Mouse (Mus musculus) layer of hippocampus, adult 9-11 months (tissue): ENCODE results near the gene Spdl1.
"Not testable (repeated sequence)": the region's sequence is repeated elsewhere in the genome, so short reads cannot be mapped to it uniquely, and the experiment has no call there.

Source experiments
- DNase-seq: peaks from one replicate; pipeline ENCODE4 v3.0.0; 2022

Gene Spdl1

GRCm38 (mm10) chr11:34798066-34798465 is 35.4 kb downstream of the Spdl1 start:
- DNase-seq = not testable (repeated sequence)

- no peak for DNase-seq
These were observed 37.3 kb downstream of the Spdl1 start for GRCm38 (mm10) chr11:34796097-34796496.

GRCm38 (mm10) chr11:34791872-34792271 is 41.6 kb downstream of the Spdl1 start:
- DNase-seq = no peak

- no peak for DNase-seq
These were observed 48.6 kb downstream of the Spdl1 start for GRCm38 (mm10) chr11:34784864-34785263.

GRCm38 (mm10) chr11:34783587-34784043 is 49.8 kb downstream of the Spdl1 start, which contains the start of gene Dock2:
Dock2 (minus strand) TSS chr11:34783892.
- DNase-seq = peak; percentile 44

GRCm38 (mm10) chr11:34782516-34783430 is 50.7 kb downstream of the Spdl1 start:
- DNase-seq = peak; percentile 56

GRCm38 (mm10) chr11:34780786-34781185 is 52.7 kb downstream of the Spdl1 start:
- no peak for DNase-seq

- no peak for DNase-seq
These were observed 53.5 kb downstream of the Spdl1 start for GRCm38 (mm10) chr11:34779966-34780365.

GRCm38 (mm10) chr11:34778351-34778750 is 55.1 kb downstream of the Spdl1 start:
- peak; percentile 69 for DNase-seq

GRCm38 (mm10) chr11:34777529-34777928 is 55.9 kb downstream of the Spdl1 start:
- DNase-seq = no peak

- DNase-seq = no peak
These were observed 57.4 kb downstream of the Spdl1 start for GRCm38 (mm10) chr11:34776054-34776453.

GRCm38 (mm10) chr11:34774636-34775035 is 58.8 kb downstream of the Spdl1 start:
- DNase-seq = no peak

- DNase-seq = peak; percentile 48
These were observed 60.0 kb downstream of the Spdl1 start for GRCm38 (mm10) chr11:34773304-34773895.

GRCm38 (mm10) chr11:34771221-34771986 is 62.0 kb downstream of the Spdl1 start:
- peak; percentile 78 for DNase-seq

- DNase-seq = no peak
These were observed 62.8 kb downstream of the Spdl1 start for GRCm38 (mm10) chr11:34770666-34771065.

GRCm38 (mm10) chr11:34769946-34770345 is 63.5 kb downstream of the Spdl1 start:
- DNase-seq = no peak

- DNase-seq = no peak
These were observed 64.0 kb downstream of the Spdl1 start for GRCm38 (mm10) chr11:34769396-34769795.

- DNase-seq = no peak
These were observed 69.6 kb downstream of the Spdl1 start for GRCm38 (mm10) chr11:34763739-34764361.

- no peak for DNase-seq
These were observed 70.8 kb downstream of the Spdl1 start for GRCm38 (mm10) chr11:34762570-34763127.

- DNase-seq = no peak
These were observed 71.3 kb downstream of the Spdl1 start for GRCm38 (mm10) chr11:34762125-34762524.

- DNase-seq = no peak
These were observed 73.9 kb downstream of the Spdl1 start for GRCm38 (mm10) chr11:34759582-34759981.
